Mouse (Mus musculus) urinary bladder, postnatal 14 days (tissue): ENCODE measurements around the gene Elmsan1.
A peak's percentile ranks its signal among the peaks of the same experiment; 100 is the strongest.

Experiments used
- DNase-seq: peaks from one replicate; pipeline ENCODE4 v3.0.0; 2021; ENCODE audit warnings: low spot score

Elmsan1 gene

DNA sequence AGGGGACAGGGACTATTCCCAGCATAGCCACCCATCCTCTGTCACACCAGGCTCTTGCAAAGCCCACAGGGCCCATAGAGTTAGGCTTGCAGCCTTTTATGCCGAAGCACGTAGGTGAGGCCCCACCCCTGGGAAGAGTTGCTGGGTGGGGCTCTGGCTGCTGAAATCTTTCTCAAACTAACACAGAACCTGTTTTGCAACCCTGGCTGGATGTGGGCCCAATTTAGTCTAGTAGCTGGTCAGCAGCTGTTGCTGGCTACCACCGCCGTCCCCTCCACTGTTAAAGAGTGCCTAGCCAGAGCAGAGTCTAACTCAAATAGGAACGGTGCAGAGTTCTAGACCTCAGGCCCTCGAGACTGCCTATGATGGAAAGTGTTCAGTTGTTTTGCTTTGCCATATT is 43.8 kb downstream of the Elmsan1 start:
- DNase-seq = peak; percentile 96

DNA sequence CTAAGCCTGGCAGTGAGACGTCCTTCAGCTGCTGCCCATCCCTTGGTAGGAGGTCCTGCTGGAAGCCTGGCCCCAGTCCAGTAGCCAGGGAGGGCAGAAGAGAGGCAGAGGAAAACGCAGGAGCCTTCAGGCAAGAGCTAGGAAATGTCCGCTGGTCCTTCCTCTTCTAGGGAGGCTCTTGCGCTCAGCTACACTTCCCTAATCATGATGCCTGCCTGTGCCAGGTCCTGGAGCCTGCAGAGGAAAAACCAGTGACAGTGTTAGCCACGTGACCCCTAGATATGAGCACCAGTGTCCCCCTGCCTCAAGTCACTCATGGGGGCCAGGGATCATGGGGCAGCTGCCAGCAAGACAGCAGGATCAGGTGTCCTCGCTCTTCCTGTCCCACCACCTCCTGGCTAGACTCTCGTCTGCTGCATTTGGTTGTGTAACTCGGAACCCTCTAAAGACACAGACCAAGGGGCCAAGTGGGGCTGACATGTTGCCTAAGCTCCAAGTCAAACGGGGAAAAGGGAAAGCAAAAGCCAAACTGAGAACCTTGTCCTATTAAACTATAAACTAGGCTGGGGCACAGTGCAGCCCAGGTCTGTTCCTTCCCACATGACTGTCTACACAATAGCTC is 44.4 kb downstream of the Elmsan1 start:
- DNase-seq = peak; percentile 61

DNA sequence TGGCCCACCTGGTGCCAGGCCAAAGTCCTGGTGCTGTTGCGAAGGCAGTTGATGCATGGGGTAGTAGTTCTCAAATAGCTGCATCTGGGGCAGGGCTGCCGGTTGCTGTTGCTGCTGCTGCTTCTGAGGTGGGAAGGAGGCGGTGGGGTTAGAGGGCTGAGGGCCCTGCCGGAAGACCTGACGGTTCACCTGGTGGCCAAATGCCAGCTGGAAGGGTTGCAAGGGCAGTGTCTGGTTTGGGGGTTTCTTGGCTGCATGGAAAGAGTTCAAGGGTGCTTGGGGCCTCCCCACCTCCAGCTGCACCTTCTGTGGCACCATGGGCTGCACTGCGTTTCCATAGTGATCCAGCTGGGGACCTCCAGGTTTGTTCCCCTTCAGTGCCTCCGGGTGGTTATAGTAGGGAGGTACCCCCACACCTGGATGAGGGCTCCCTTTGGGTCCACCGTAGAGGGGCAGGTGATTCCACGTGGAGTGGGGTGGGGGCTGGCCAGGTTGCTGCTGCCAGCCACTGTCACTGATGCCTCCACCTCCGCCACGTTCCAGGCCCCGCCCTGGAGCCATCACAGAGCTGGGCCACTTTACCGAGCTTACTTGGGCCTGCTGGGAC is 45.3 kb downstream of the Elmsan1 start:
- DNase-seq = no peak

DNA sequence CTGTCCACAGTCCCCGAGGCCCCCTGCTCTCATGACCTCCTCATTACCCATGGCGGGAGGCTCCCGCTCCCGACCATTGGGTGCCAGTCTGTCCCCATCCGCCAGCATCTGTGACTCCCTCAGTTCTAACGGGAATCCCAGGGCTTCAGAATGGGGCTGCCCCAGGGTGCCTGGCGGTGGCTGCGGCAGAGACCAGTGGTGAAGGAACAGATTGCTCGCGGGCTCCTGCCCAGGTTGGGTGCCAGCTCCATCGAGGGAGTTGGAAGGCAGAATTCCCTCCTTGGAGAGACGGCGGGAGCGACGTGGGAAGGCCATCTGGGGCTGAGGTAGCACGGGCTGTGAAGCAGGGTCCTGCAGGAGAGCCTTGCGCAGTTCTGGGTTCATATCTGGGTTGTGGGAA is 45.8 kb downstream of the Elmsan1 start:
- no peak for DNase-seq

DNA sequence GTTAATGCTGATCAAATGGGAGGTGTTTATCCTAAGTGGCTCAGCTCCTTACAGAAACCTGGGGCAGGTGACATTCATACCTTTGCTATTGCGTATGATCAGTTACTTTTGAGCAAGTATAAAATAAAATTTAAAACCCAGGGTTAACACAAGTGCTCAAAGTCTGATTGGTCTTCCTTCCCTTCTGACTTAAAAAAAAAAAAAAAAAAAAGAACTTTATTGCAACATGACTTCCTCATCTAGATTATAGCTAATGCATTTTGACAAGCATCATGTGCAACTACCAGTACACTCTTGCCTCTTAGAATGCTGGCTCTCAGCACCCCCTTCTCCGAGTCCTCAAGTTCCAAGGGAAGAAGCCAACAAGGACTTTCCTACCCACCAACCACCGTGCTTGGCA is 46.5 kb downstream of the Elmsan1 start:
- no peak for DNase-seq

DNA sequence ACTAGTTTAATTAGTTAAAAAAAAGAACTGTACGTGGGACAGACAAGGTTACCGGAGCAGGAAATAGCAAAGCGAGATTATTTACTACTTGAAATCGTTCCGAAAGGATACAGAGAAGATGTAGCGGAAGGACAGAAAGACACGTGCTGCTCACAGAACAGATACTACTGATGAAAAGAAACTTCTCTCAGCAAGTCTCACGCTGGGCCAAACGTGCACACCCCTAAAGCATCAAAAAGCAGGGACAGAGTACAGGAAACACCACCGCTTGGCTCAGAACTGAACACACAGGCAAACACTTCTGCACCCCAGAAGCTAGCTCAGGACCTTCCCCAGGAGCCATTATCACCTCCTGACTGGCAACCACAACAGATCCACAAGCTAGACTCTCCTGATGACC is 48.1 kb downstream of the Elmsan1 start:
- DNase-seq = no peak

DNA sequence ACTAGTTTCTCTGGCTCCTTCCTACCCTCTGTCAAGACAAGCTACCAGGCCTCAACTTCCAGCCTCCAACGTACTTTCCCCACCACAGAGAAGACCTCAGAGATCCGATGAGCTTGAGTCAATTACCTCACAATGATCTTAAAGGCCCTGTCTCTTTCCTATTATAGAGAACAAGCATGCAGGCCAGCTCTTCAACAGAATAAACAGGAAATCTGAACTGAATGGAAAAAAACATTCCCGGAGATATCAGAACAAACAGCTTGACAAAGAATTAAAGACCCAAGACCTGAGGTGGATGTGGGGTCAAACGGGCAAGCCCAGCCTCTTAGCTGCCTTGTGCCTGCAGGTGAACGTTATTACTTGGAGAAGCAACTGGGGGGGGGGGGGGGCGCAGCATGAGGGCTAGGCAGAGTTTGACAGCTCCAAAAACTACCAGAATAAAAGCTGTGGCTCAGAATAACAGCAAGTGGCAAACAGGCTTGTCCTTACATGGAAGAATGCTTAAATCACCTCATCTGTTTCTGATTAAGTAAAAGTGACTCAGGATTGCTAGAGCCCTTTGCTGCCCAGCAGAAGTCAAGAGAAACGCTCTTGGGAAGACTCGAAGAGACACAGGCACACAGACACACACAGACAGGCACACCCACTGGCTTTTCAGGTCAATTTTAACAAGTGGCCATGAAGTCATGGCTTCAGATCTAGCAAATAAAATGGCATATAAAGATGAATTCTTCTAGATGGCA is 52.9 kb downstream of the Elmsan1 start:
- DNase-seq = no peak

DNA sequence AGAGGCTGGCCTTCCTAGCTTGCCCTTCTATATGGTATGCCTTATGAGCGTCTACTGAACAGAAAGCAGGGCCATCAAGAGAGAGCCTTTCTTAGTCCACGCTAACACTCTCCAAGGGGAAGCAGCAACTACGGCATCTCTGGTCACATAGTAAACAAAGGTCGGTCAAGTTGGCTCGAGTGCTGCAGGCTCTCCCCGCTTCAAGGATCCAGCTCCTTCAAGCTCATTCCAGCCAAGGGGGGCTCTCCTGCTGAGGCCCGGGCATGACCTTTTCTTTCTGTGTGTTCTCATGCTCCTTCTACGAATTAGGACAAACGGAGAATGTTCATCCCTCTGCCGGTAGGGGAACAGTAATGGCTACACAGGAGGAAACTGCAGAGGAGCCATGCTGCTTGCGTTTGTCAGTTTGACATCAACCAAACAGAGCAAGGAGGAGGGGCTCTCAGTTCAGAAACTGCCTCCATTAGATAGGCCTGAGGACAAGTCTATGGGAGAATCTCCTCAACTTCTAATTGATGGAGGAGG is 55.0 kb downstream of the Elmsan1 start:
- no peak for DNase-seq

DNA sequence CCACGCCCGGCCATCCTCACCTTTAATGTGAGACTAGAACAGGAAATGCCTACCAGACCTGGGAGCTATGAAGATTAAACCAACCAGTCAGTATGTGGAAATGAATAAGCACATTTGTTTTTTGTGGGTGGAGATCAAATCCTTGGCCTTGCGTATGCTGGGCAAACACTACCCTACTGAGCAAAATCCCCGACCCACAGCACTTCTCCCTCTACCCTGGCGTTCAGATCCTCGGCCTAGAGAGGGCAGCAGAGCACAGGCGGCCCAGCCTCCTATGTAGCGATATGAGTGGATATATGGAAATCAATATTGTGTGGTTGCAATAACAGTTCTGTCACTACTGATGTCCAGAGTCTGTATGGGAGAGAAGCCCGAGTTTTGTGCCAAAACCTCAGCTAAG is 55.5 kb downstream of the Elmsan1 start:
- no peak for DNase-seq

DNA sequence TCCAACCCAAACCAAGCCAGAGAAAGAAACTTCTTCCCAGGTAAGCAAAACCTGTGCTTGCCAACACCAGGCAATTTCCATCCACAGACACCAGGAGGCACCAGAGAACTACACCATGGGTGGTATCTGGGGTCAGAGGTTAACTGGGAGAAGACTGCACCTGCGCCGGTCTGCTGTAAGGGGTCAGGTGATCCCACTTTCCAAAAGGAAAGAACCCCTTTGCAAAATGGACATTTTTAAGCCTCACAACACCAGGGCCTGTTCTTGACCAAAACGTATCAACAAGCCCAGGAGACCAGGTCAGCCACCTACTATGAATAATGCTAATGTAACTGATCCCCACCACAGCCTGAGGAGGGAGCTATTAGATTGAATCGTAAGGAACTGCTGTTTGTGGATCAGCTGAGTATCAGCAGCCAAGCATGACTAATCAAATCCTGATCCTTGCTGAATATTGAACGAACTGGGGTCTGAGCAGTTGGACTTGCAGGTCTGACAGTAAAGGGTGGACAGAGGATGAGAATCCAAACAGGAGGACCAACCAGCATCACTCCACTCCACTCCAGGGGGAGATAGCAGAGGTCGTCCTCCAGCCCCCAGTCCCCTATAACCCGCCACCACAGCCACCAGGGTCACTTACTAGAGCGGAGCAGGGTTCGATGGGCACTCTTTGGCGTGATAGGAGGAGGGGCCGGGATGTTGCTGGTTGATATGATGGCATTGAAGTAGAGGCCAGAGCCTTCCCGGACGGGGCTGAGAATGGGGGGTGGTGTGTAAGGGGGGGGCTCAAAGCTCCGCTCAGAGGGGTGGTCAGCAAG is 56.9 kb downstream of the Elmsan1 start:
- no peak for DNase-seq

DNA sequence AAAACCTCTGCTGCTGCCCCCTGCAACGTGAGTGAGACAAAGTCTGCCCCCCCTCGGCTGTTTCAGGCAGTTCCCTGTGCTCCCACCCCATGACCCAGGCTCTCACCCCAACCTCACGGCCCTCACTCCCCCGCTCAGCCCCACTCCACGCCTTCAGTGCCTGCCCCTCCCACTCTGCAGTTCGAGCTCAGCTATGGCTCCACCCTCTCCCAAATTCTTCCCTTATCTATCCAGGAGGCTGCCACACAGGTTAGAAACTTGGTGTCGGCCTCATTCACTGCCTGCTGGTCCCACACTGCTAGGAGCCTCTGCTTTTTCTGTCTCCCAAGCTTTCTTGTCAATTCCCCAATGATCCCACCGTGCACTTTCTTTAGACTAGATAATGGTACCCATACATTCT is 57.6 kb downstream of the Elmsan1 start:
- peak; percentile 45 for DNase-seq

DNA sequence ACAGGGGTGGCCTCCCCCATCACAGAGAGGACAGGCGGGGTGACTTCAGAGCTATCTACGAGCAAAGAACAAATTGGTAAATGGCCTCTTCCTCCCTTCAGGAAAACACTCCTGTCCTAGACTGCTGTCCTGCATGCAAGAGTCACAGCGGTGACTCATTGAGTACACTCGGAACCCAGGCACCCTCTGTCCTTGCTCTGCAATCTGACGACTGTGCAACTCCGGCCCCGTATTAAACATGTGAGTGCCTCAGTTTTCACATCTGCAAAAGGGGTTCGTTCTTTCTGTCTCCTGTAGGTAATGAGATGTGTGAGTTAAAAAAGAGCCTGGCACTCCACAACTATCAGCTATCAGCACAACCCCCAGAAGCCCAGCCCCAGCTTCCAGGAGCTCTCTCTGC is 58.2 kb downstream of the Elmsan1 start:
- no peak for DNase-seq

DNA sequence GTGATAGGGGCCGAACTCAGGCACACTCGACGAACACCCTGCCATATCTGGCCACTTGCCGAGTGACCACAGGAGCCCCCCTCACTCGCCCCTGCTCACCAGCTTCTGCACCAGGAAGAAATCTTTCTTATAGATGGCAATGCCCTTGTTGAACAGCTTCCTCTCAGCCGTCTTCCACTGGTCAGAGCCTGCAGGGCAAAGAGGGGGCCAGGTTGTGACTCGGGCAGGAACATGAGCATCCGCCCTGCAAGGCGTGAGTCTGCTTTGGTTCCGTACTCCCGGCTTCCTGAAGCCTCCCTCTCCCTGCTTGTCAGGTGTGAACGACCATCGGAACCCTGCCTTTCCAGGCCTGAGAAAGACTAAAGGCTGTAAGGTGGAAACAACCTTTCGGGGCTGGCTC is 60.5 kb downstream of the Elmsan1 start:
- no peak for DNase-seq

DNA sequence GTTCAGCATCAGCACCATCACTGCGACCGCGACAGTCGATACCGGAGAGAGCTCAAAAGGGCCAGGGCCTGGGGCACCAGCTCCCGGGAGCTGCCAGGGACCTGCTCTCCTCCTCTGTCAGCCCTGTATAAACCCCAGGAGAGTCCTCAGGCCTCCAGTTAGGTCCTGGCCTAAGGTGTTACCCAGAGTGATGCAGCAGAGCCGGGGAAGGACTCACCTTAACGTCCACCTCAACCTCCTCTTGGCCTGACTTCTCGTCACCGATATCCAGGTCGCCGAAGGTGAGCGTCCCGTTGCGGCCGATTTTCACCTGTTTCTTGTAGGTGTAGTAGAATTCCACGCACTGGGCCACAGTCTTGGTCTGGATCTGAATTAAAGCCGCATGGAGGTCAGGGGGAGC is 62.5 kb downstream of the Elmsan1 start:
- DNase-seq = no peak

DNA sequence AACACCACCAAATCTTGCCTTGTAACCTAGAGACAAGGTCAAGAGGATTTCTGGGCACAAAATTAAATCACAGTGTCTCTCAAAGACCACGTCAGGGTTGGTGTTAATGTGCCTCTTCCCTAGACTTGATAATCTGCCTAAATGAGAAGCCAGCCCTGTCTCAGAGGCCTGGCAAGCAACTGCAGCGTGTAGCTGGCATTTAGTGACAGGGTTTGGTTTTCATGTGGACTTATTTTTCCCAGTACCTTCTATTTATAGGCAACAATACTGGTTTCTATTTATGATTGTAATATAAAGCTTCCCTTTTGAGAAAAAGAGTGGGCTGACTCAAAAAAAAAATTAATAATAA is 63.2 kb downstream of the Elmsan1 start:
- DNase-seq = no peak

DNA sequence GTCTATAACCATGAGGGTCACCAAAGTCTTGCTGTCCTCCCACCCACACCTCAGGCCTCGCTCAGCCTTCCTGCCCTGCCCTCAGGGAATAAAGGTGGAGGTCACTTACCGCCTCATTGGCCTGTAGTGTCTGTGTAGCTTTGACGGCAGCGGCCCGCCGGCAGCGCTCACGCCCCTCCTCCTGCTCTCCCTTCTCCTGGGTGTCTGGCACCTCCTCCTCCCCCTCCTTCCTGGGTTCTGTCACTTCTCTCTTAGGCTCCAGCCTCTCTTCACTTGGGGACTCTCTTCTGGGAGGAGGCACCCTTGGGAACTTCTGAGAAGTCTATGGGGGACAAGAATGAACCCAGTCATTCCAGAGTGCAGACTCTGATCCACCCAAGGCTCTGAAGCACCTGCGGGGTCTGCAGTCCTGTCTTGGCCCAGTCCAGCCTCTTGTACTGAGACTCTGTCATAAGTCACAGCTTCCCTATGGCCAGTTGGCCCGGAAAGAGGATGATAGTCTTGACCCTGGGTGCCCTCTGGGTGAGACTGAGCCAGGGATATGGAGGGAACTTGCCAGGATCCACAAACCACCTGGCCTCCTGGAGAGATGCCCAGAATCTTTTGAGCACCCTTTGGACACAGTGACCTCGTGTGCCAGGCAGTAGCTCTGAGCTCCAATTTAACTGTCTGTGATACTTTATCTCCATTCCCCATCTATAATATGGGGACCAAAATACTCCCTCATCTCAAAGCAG is 63.7 kb downstream of the Elmsan1 start:
- no peak for DNase-seq

DNA sequence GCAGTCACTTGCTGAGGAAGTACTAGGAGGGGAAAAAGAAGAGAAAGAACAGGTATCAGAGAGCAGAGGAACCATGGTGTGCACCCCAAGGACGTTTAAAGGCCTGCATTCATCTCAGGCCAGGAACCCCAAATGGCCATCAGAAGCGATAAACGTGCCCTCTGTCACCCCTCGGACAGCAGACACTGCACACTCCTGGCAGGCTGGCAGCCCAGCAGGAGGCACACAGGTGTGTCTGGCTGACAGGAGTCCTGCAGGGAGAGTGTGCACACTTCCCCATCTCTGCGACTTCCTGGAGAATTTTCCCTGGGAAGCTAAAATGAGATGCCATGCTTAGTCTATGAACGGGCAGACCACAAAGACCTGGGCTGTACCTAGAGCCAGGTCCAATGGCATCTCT is 65.3 kb downstream of the Elmsan1 start:
- DNase-seq = no peak

DNA sequence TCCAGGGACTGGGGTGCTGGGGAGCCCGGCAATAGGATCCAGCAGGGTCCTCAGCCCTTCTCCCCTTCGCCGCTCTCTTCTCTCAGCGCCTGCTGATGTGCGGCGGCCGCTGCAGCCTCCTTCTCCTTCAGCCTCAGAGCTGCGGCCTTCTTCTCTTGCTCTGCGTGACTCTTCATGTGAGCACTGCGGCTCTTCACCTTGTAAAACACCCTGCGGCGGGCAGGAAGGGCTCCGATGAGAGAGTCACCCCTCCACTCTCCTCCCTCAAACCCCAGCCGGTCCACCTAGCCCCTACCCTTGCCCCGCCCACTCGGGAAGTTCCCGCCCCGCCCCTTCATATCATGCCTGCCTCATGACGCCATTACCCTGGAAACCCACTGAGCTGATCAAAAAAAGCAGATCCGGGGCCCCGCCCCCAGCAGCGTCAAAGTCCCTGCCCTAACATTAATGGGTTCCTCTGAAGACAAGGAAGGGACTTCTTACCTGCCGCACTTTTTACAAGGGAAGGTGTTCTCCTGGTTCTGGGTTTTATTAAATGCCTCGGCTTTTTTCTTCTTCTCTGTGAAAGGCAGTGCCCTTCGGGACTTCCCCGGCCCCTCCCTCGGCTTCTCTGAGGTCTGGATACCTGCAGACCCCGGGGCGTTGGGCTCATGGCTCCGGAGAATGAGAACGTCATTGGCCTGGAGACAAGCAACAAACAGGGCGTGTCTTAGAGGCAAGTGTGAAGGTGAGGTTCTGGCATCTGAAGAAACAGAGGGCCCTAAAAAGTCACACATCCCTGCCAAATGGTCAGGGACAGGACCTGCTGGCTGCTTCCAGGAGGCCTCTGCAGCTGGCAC is 66.1 kb downstream of the Elmsan1 start:
- DNase-seq = no peak

DNA sequence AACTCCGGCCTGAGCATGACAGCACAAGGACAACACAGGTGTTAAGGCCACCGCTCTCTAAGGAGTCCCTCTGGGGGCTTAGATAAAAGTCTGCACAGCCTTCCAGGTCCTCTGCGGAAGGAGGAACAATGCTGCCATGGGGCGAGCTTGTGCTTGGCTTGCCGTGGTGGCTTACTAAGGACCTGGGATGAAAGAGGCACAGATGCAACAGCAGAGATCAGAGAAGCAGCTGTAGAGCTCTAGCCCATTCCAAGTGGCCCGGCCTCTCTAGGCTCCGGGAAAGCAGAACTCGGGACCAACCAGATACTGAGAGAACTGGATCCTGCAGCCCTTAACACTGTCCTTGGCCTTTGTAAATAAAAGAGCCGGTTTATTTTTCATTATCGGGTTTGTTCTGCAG is 66.8 kb downstream of the Elmsan1 start:
- no peak for DNase-seq

DNA sequence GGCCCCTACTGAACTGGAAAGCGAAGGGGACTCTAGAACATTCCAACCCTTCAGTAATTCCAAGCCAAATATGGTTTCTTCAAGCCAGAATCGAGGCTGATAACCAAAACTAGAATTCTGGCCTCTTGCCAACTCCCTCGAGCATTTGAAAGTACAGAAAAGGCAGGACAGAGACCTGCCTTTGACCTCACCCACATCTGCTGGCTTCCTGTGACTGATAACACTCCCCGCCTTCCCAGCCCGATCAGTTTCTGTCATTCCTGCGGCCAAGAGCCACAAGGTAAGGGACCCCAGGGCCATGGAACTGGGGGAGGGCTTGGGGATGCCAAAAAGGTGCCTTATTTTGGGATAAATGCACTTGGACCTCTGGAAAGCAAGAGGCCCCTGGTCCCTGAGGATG is 67.7 kb downstream of the Elmsan1 start:
- no peak for DNase-seq

DNA sequence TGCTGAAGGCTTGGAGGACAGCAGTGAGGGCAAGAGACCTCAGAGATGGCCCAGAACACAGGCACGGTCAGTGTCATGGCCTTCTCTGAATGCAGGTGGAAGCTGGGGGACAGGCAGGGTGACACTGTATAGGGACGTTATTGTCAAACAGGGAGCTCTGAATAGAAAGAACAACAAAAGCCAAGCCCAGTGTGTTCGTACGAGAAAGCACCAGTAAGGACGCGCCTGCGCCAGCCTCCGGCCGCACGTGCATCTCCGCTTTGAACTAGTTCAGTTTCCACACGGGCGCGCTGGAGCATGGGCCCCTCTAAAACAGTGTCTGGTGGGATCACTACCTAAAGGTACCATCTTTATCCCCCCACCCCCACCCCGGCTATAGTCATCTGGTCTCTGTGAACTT is 68.7 kb downstream of the Elmsan1 start:
- no peak for DNase-seq
